Mouse (Mus musculus): ENCODE measurements around the gene Trmt1. TPM values are rescaled to one million over a fixed set of nuclear protein-coding genes. Genes with fewer than 3 reads are reported as not detected.

Gene Trmt1
- polyA plus RNA-seq, 1 experiment from 2014 or later = 72.3 TPM

- no peaks in the 10 kb centered on the region for H3K9me3 ChIP-seq (ENCODE audit: control insufficient read depth, low read length)
- ATAC-seq (replicated peaks; ENCODE audit: low FRiP score) (no peak), DNase-seq (ENCODE audit: low spot score) (no peak)
- H3K9ac ChIP-seq (ENCODE audit: low read length) = no peak overlapping the region
- no peak overlapping the region for H3K4me2 ChIP-seq (ENCODE audit: low read depth, low read length, severe bottlenecking)
- WGBS = 62% methylated on average over 6 of the region's 6 CpGs
- H3K27ac ChIP-seq (ENCODE audit: low read depth, low read length) = no peak overlapping the region
- H3K4me3 ChIP-seq (ENCODE audit: low read depth, low read length) = no peak overlapping the region
- H3K36me3 ChIP-seq (ENCODE audit: control insufficient read depth, insufficient read depth, low read length) = no peaks in the 10 kb centered on the region
- H3K27me3 ChIP-seq (ENCODE audit: control insufficient read depth, insufficient read depth, low read length) = peaks cover 21% of the 10 kb centered on the region
- H3K4me1 ChIP-seq (replicated peaks; ENCODE audit: control insufficient read depth, insufficient read depth, low read length) = peaks cover 36% of the 10 kb centered on the region
Observed at GRCm38 (mm10) chr8:84732996-84733395, 46.9 kb downstream of the Trmt1 start.

- Histone ChIP-seq H3K4me3 (ENCODE audit: low read depth, low read length) (no peak overlapping the region), H3K27me3 (ENCODE audit: control insufficient read depth, insufficient read depth, low read length) (peaks cover 31% of the 10 kb centered on the region), H3K4me1 (replicated peaks; ENCODE audit: control insufficient read depth, insufficient read depth, low read length) (peaks cover 37% of the 10 kb centered on the region), H3K9ac (ENCODE audit: low read length) (no peak overlapping the region), H3K36me3 (ENCODE audit: control insufficient read depth, insufficient read depth, low read length) (no peaks in the 10 kb centered on the region), H3K9me3 (ENCODE audit: control insufficient read depth, low read length) (no peaks in the 10 kb centered on the region), H3K4me2 (ENCODE audit: low read depth, low read length, severe bottlenecking) (no peak overlapping the region), H3K27ac (ENCODE audit: low read depth, low read length) (no peak overlapping the region)
- WGBS = 89% methylated on average over 6 of the region's 6 CpGs
- DNase-seq (ENCODE audit: low spot score) (no peak), ATAC-seq (replicated peaks; ENCODE audit: low FRiP score) (no peak)
Observed at GRCm38 (mm10) chr8:84733959-84734358, 47.9 kb downstream of the Trmt1 start.

- Histone ChIP-seq H3K27ac (ENCODE audit: low read depth, low read length) (no peak overlapping the region), H3K4me2 (ENCODE audit: low read depth, low read length, severe bottlenecking) (no peak overlapping the region), H3K9me3 (ENCODE audit: control insufficient read depth, low read length) (no peaks in the 10 kb centered on the region), H3K9ac (ENCODE audit: low read length) (no peak overlapping the region), H3K4me1 (replicated peaks; ENCODE audit: control insufficient read depth, insufficient read depth, low read length) (peaks cover 37% of the 10 kb centered on the region), H3K36me3 (ENCODE audit: control insufficient read depth, insufficient read depth, low read length) (no peaks in the 10 kb centered on the region), H3K27me3 (ENCODE audit: control insufficient read depth, insufficient read depth, low read length) (peaks cover 35% of the 10 kb centered on the region), H3K4me3 (ENCODE audit: low read depth, low read length) (no peak overlapping the region)
- no peak for ATAC-seq (replicated peaks; ENCODE audit: low FRiP score)
- DNase-seq (ENCODE audit: low spot score) = no peak
- WGBS = 87% methylated on average over 2 of the region's 2 CpGs
Observed at GRCm38 (mm10) chr8:84734680-84735079, 48.6 kb downstream of the Trmt1 start.

GRCm38 (mm10) chr8:84735597-84735996 lies 49.5 kb downstream of the Trmt1 start:
- H3K27me3 ChIP-seq (ENCODE audit: control insufficient read depth, insufficient read depth, low read length) = peaks cover 44% of the 10 kb centered on the region
- no peak overlapping the region for H3K27ac ChIP-seq (ENCODE audit: low read depth, low read length)
- H3K4me2 ChIP-seq (ENCODE audit: low read depth, low read length, severe bottlenecking) = no peak overlapping the region
- H3K4me1 ChIP-seq (replicated peaks; ENCODE audit: control insufficient read depth, insufficient read depth, low read length) = peaks cover 36% of the 10 kb centered on the region
- no peak for ATAC-seq (replicated peaks; ENCODE audit: low FRiP score)
- H3K9me3 ChIP-seq (ENCODE audit: control insufficient read depth, low read length) = no peaks in the 10 kb centered on the region
- DNase-seq (ENCODE audit: low spot score) = no peak
- no peaks in the 10 kb centered on the region for H3K36me3 ChIP-seq (ENCODE audit: control insufficient read depth, insufficient read depth, low read length)
- H3K4me3 ChIP-seq (ENCODE audit: low read depth, low read length) = no peak overlapping the region
- WGBS = 45% methylated on average over 2 of the region's 2 CpGs
- no peak overlapping the region; the same call in 1 of the 2 replicates for H3K9ac ChIP-seq (ENCODE audit: low read length)

- no peak for ATAC-seq (replicated peaks; ENCODE audit: low FRiP score)
- Histone ChIP-seq H3K9ac (ENCODE audit: low read length) (no peak overlapping the region), H3K9me3 (ENCODE audit: control insufficient read depth, low read length) (no peaks in the 10 kb centered on the region), H3K27ac (ENCODE audit: low read depth, low read length) (no peak overlapping the region), H3K4me1 (replicated peaks; ENCODE audit: control insufficient read depth, insufficient read depth, low read length) (peaks cover 34% of the 10 kb centered on the region), H3K27me3 (ENCODE audit: control insufficient read depth, insufficient read depth, low read length) (peaks cover 54% of the 10 kb centered on the region), H3K4me3 (ENCODE audit: low read depth, low read length) (no peak overlapping the region), H3K4me2 (ENCODE audit: low read depth, low read length, severe bottlenecking) (no peak overlapping the region), H3K36me3 (ENCODE audit: control insufficient read depth, insufficient read depth, low read length) (no peaks in the 10 kb centered on the region)
- 67% methylated on average over 4 of the region's 4 CpGs for WGBS
- no peak for DNase-seq (ENCODE audit: low spot score)
Observed at GRCm38 (mm10) chr8:84736521-84736920, 50.4 kb downstream of the Trmt1 start.

GRCm38 (mm10) chr8:84737608-84738007 lies 51.5 kb downstream of the Trmt1 start:
- H3K4me3 ChIP-seq (ENCODE audit: low read depth, low read length) = no peak overlapping the region
- H3K9me3 ChIP-seq (ENCODE audit: control insufficient read depth, low read length) = no peaks in the 10 kb centered on the region
- H3K9ac ChIP-seq (ENCODE audit: low read length) = 0 out of 2 replicates have a peak overlapping the region, but pooled peaks have one; percentile 3
- peak; percentile 89 for DNase-seq (ENCODE audit: low spot score)
- H3K27me3 ChIP-seq (ENCODE audit: control insufficient read depth, insufficient read depth, low read length) = peaks cover 65% of the 10 kb centered on the region
- H3K4me2 ChIP-seq (ENCODE audit: low read depth, low read length, severe bottlenecking) = peak overlapping the region; percentile 30; the same call in 1 of the 2 replicates
- no peaks in the 10 kb centered on the region for H3K36me3 ChIP-seq (ENCODE audit: control insufficient read depth, insufficient read depth, low read length)
- WGBS = under 1% methylated on average over 16 of the region's 16 CpGs
- no peak overlapping the region for H3K27ac ChIP-seq (ENCODE audit: low read depth, low read length)
- peaks cover 40% of the 10 kb centered on the region for H3K4me1 ChIP-seq (replicated peaks; ENCODE audit: control insufficient read depth, insufficient read depth, low read length)
- peak; percentile 60 for ATAC-seq (replicated peaks; ENCODE audit: low FRiP score)

GRCm38 (mm10) chr8:84738266-84738665 lies 52.2 kb downstream of the Trmt1 start:
- H3K36me3 ChIP-seq (ENCODE audit: control insufficient read depth, insufficient read depth, low read length) = no peaks in the 10 kb centered on the region
- H3K27me3 ChIP-seq (ENCODE audit: control insufficient read depth, insufficient read depth, low read length) = peaks cover 70% of the 10 kb centered on the region
- peak overlapping the region; percentile 55 for H3K9ac ChIP-seq (ENCODE audit: low read length)
- no peak overlapping the region for H3K4me3 ChIP-seq (ENCODE audit: low read depth, low read length)
- no peak overlapping the region for H3K27ac ChIP-seq (ENCODE audit: low read depth, low read length)
- no peak for DNase-seq (ENCODE audit: low spot score)
- 4% methylated on average over 10 of the region's 10 CpGs for whole genome bisulfite sequencing
- no peak for ATAC-seq (replicated peaks; ENCODE audit: low FRiP score)
- peaks cover 42% of the 10 kb centered on the region for H3K4me1 ChIP-seq (replicated peaks; ENCODE audit: control insufficient read depth, insufficient read depth, low read length)
- peak overlapping the region; percentile 15; the same call in 1 of the 2 replicates for H3K4me2 ChIP-seq (ENCODE audit: low read depth, low read length, severe bottlenecking)
- no peaks in the 10 kb centered on the region for H3K9me3 ChIP-seq (ENCODE audit: control insufficient read depth, low read length)

GRCm38 (mm10) chr8:84738715-84739400 lies 52.8 kb downstream of the Trmt1 start:
- H3K4me3 ChIP-seq (ENCODE audit: low read depth, low read length) = no peak overlapping the region
- peak overlapping the region; percentile 55; the same call in 1 of the 2 replicates for H3K9ac ChIP-seq (ENCODE audit: low read length)
- H3K4me2 ChIP-seq (ENCODE audit: low read depth, low read length, severe bottlenecking) = no peak overlapping the region; the same call in 1 of the 2 replicates
- 32% methylated on average over 10 of the region's 10 CpGs for WGBS
- DNase-seq (ENCODE audit: low spot score) = no peak
- H3K27ac ChIP-seq (ENCODE audit: low read depth, low read length) = no peak overlapping the region
- H3K9me3 ChIP-seq (ENCODE audit: control insufficient read depth, low read length) = no peaks in the 10 kb centered on the region
- ATAC-seq (replicated peaks; ENCODE audit: low FRiP score) = no peak
- peaks cover 47% of the 10 kb centered on the region for H3K4me1 ChIP-seq (replicated peaks; ENCODE audit: control insufficient read depth, insufficient read depth, low read length)
- H3K27me3 ChIP-seq (ENCODE audit: control insufficient read depth, insufficient read depth, low read length) = peaks cover 73% of the 10 kb centered on the region
- no peaks in the 10 kb centered on the region for H3K36me3 ChIP-seq (ENCODE audit: control insufficient read depth, insufficient read depth, low read length)

GRCm38 (mm10) chr8:84739401-84739742 lies 53.3 kb downstream of the Trmt1 start:
- H3K27me3 ChIP-seq (ENCODE audit: control insufficient read depth, insufficient read depth, low read length) = peaks cover 74% of the 10 kb centered on the region
- H3K9me3 ChIP-seq (ENCODE audit: control insufficient read depth, low read length) = no peaks in the 10 kb centered on the region
- no peak overlapping the region for H3K4me2 ChIP-seq (ENCODE audit: low read depth, low read length, severe bottlenecking)
- H3K36me3 ChIP-seq (ENCODE audit: control insufficient read depth, insufficient read depth, low read length) = no peaks in the 10 kb centered on the region
- 0 out of 2 replicates have a peak overlapping the region, but pooled peaks have one; percentile 55 for H3K9ac ChIP-seq (ENCODE audit: low read length)
- no peak overlapping the region for H3K4me3 ChIP-seq (ENCODE audit: low read depth, low read length)
- 0% methylated on average over 1 of the region's 1 CpGs for WGBS
- ATAC-seq (replicated peaks; ENCODE audit: low FRiP score) = no peak
- DNase-seq (ENCODE audit: low spot score) = no peak
- peaks cover 52% of the 10 kb centered on the region for H3K4me1 ChIP-seq (replicated peaks; ENCODE audit: control insufficient read depth, insufficient read depth, low read length)
- H3K27ac ChIP-seq (ENCODE audit: low read depth, low read length) = no peak overlapping the region
